Mouse (Mus musculus): ENCODE measurements at regions not wholly inside any gene's neighbourhood (a gene's known extent, or its start where the extent isn't known, plus 50 kb on each side); places are given as distances from the start of the nearest gene placed in this dataset.
A peak's percentile ranks its signal among the peaks of the same experiment; 100 is the strongest.

GRCm38 (mm10) chr2:19714025-19714424 is 56.5 kb downstream of the Otud1 start:
- Histone ChIP-seq H3K4me1 (replicated peaks) (no peaks in the 10 kb centered on the region), H3K36me3 (no peaks in the 10 kb centered on the region), H3K27me3 (replicated peaks) (no peaks in the 10 kb centered on the region), H3K27ac (no peak overlapping the region), H3K4me2 (replicated peaks) (no peak overlapping the region), H3K4me3 (replicated peaks) (no peak overlapping the region), H3K9me3 (no peaks in the 10 kb centered on the region), H3K9ac (no peak overlapping the region)
- no peak for ATAC-seq
- WGBS = 67% methylated on average over 3 of the region's 3 CpGs

- no peaks in the 10 kb centered on the region for H3K27me3 ChIP-seq (replicated peaks)
- 12% methylated on average over 11 of the region's 11 CpGs for WGBS
- H3K36me3 ChIP-seq = no peaks in the 10 kb centered on the region
- H3K27ac ChIP-seq = no peak overlapping the region
- H3K4me3 ChIP-seq (replicated peaks) = no peak overlapping the region
- ATAC-seq = peak; percentile 85
- H3K4me1 ChIP-seq (replicated peaks) = no peaks in the 10 kb centered on the region
- peak overlapping the region; percentile 49 for H3K4me2 ChIP-seq (replicated peaks)
- H3K9ac ChIP-seq = no peak overlapping the region
- no peaks in the 10 kb centered on the region for H3K9me3 ChIP-seq
Measured at GRCm38 (mm10) chr2:19715564-19716238, 58.1 kb downstream of the Otud1 start.

- 89% methylated on average over 5 of the region's 5 CpGs for WGBS
- peak overlapping the region; percentile 49; the same call in 1 of the 2 replicates for H3K4me2 ChIP-seq (replicated peaks)
- no peak for ATAC-seq
- no peak overlapping the region for H3K27ac ChIP-seq
- no peaks in the 10 kb centered on the region for H3K4me1 ChIP-seq (replicated peaks)
- H3K36me3 ChIP-seq = no peaks in the 10 kb centered on the region
- H3K4me3 ChIP-seq (replicated peaks) = no peak overlapping the region
- H3K27me3 ChIP-seq (replicated peaks) = no peaks in the 10 kb centered on the region
- H3K9ac ChIP-seq = no peak overlapping the region
- no peaks in the 10 kb centered on the region for H3K9me3 ChIP-seq
Measured at GRCm38 (mm10) chr2:19716388-19716787, 58.8 kb downstream of the Otud1 start.

- Histone ChIP-seq H3K4me3 (replicated peaks) (no peak overlapping the region), H3K4me1 (replicated peaks) (no peaks in the 10 kb centered on the region), H3K36me3 (no peaks in the 10 kb centered on the region), H3K27me3 (replicated peaks) (no peaks in the 10 kb centered on the region), H3K9me3 (no peaks in the 10 kb centered on the region), H3K9ac (no peak overlapping the region), H3K27ac (no peak overlapping the region), H3K4me2 (replicated peaks) (no peak overlapping the region)
- WGBS = 78% methylated on average over 6 of the region's 6 CpGs
- ATAC-seq = no peak
Measured at GRCm38 (mm10) chr2:19726085-19726484, 68.5 kb downstream of the Otud1 start.

- Histone ChIP-seq H3K27me3 (replicated peaks) (no peaks in the 10 kb centered on the region), H3K27ac (no peak overlapping the region), H3K36me3 (no peaks in the 10 kb centered on the region), H3K4me3 (replicated peaks) (no peak overlapping the region), H3K9ac (no peak overlapping the region), H3K4me1 (replicated peaks) (no peaks in the 10 kb centered on the region), H3K9me3 (no peaks in the 10 kb centered on the region), H3K4me2 (replicated peaks) (no peak overlapping the region)
- WGBS = 14% methylated on average over 9 of the region's 9 CpGs
- ATAC-seq = no peak
Measured at GRCm38 (mm10) chr2:19726904-19727303, 69.4 kb downstream of the Otud1 start.

GRCm38 (mm10) chr2:19732922-19733859 is 75.6 kb downstream of the Otud1 start:
- Histone ChIP-seq H3K9me3 (no peaks in the 10 kb centered on the region), H3K9ac (no peak overlapping the region), H3K36me3 (no peaks in the 10 kb centered on the region), H3K27ac (no peak overlapping the region), H3K4me2 (replicated peaks) (no peak overlapping the region), H3K27me3 (replicated peaks) (no peaks in the 10 kb centered on the region), H3K4me1 (replicated peaks) (no peaks in the 10 kb centered on the region), H3K4me3 (replicated peaks) (no peak overlapping the region)
- ATAC-seq = no peak
- WGBS = 55% methylated on average over 12 of the region's 12 CpGs

- 76% methylated on average over 12 of the region's 12 CpGs for WGBS
- no peak for ATAC-seq
- H3K4me3 ChIP-seq (replicated peaks) = no peak overlapping the region
- H3K4me1 ChIP-seq (replicated peaks) = no peaks in the 10 kb centered on the region
- H3K9ac ChIP-seq = no peak overlapping the region
- no peaks in the 10 kb centered on the region for H3K27me3 ChIP-seq (replicated peaks)
- H3K36me3 ChIP-seq = no peaks in the 10 kb centered on the region
- H3K27ac ChIP-seq = no peak overlapping the region
- H3K9me3 ChIP-seq = no peaks in the 10 kb centered on the region
- no peak overlapping the region for H3K4me2 ChIP-seq (replicated peaks)
Measured at GRCm38 (mm10) chr2:19734164-19734870, 76.8 kb downstream of the Otud1 start.

GRCm38 (mm10) chr2:19741508-19741907 is 84.0 kb downstream of the Otud1 start:
- no peak for ATAC-seq

GRCm38 (mm10) chr2:19743467-19743866 is 85.9 kb downstream of the Otud1 start:
- Histone ChIP-seq H3K9me3 (no peaks in the 10 kb centered on the region), H3K9ac (no peak overlapping the region), H3K4me1 (replicated peaks) (no peaks in the 10 kb centered on the region), H3K4me2 (replicated peaks) (no peak overlapping the region), H3K27me3 (replicated peaks) (no peaks in the 10 kb centered on the region), H3K27ac (no peak overlapping the region), H3K4me3 (replicated peaks) (no peak overlapping the region), H3K36me3 (no peaks in the 10 kb centered on the region)
- 57% methylated on average over 4 of the region's 4 CpGs for WGBS
- ATAC-seq = no peak

More at GRCm38 (mm10) chr2:19741508-19741907, 84.0 kb downstream of the Otud1 start:
- Histone ChIP-seq H3K4me3 (replicated peaks) (no peak overlapping the region), H3K27me3 (replicated peaks) (no peaks in the 10 kb centered on the region), H3K36me3 (no peaks in the 10 kb centered on the region), H3K4me1 (replicated peaks) (no peaks in the 10 kb centered on the region), H3K9me3 (no peaks in the 10 kb centered on the region), H3K27ac (no peak overlapping the region), H3K9ac (no peak overlapping the region), H3K4me2 (replicated peaks) (no peak overlapping the region)

GRCm38 (mm10) chr2:19744986-19745660 is 87.6 kb downstream of the Otud1 start:
- no peak for ATAC-seq
- H3K4me1 ChIP-seq (replicated peaks) = no peaks in the 10 kb centered on the region
- no peak overlapping the region for H3K27ac ChIP-seq
- no peaks in the 10 kb centered on the region for H3K27me3 ChIP-seq (replicated peaks)
- H3K4me2 ChIP-seq (replicated peaks) = no peak overlapping the region
- H3K9me3 ChIP-seq = no peaks in the 10 kb centered on the region
- no peak overlapping the region for H3K9ac ChIP-seq
- 90% methylated on average over 2 of the region's 2 CpGs for WGBS
- H3K4me3 ChIP-seq (replicated peaks) = no peak overlapping the region
- H3K36me3 ChIP-seq = no peaks in the 10 kb centered on the region

- Histone ChIP-seq H3K36me3 (no peaks in the 10 kb centered on the region), H3K27ac (no peak overlapping the region), H3K9me3 (no peaks in the 10 kb centered on the region), H3K4me2 (replicated peaks) (no peak overlapping the region), H3K27me3 (replicated peaks) (no peaks in the 10 kb centered on the region), H3K4me3 (replicated peaks) (no peak overlapping the region), H3K9ac (no peak overlapping the region), H3K4me1 (replicated peaks) (no peaks in the 10 kb centered on the region)
- WGBS = 92% methylated on average over 11 of the region's 11 CpGs
- ATAC-seq = no peak
Measured at GRCm38 (mm10) chr2:19752753-19753152, 95.2 kb downstream of the Otud1 start.

GRCm38 (mm10) chr2:19753479-19753878 is 95.9 kb downstream of the Otud1 start:
- H3K4me2 ChIP-seq (replicated peaks) = no peak overlapping the region
- no peaks in the 10 kb centered on the region for H3K9me3 ChIP-seq
- no peak for ATAC-seq
- no peaks in the 10 kb centered on the region for H3K27me3 ChIP-seq (replicated peaks)
- no peak overlapping the region for H3K9ac ChIP-seq
- H3K36me3 ChIP-seq = no peaks in the 10 kb centered on the region
- H3K4me1 ChIP-seq (replicated peaks) = no peaks in the 10 kb centered on the region
- no peak overlapping the region for H3K4me3 ChIP-seq (replicated peaks)
- H3K27ac ChIP-seq = no peak overlapping the region

Measured in intestine, embryonic 15.5 days (tissue).